Mouse (Mus musculus): ENCODE measurements around the gene Gm28038. TPM values are rescaled to one million over a fixed set of nuclear protein-coding genes. Genes with fewer than 3 reads are reported as not detected.

Gene Gm28038
- polyA plus RNA-seq, 1 experiment from 2014 or later, result not detected

DNA sequence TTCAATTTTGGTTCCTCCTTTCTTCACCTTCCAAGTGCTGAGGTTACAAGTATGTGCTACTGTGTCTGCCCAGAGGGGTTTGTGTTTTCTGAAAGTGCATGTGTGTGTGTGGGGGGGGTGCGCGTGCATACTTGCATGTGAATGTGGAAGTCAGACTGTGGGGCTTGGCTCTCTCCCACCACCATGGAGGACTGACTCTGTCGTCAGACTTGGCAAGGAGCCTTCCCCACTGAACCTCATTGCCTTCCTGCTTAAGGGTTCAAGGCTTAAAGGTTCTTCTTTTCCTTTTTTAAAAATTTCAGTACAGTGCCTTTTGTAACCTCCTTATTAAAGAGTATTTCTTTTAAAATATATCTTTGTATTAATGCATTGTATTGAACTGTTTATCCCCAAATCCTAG is 47.9 kb downstream of the Gm28038 start:
- H3K4me3 ChIP-seq (replicated peaks), result no peak overlapping the region
- H3K9me3 ChIP-seq (replicated peaks), result no peaks in the 10 kb centered on the region
- H3K9ac ChIP-seq, result no peak overlapping the region
- no peak overlapping the region for H3K4me2 ChIP-seq
- H3K27ac ChIP-seq, result no peak overlapping the region
- H3K36me3 ChIP-seq, result peaks cover 98% of the 10 kb centered on the region
- ATAC-seq (ENCODE audit: low read depth), result no peak
- H3K4me1 ChIP-seq (replicated peaks), result no peaks in the 10 kb centered on the region
- no peak for DNase-seq
- no peaks in the 10 kb centered on the region for H3K27me3 ChIP-seq
- WGBS (ENCODE audit: insufficient replicate concordance), result 90% methylated on average over 3 of the region's 3 CpGs

DNA sequence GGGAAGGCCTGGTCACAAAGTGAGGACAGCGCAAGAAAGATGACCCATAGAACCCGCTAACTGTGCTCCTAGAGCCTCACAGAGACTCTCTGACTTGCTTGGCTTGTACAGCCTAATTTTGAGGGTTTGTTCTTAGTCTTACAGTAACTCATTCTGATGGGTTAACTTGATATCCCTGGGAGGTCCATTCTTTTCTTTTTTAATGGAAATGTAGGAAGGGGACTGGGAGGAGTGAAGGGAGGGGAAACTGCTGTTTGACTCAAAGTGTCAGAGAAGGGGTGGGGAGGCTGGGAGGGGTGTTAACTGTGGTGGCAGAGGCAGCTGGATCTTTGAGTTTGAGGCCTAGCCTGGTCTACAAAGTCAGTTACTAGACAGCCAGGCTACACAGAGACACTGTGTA is 54.5 kb downstream of the Gm28038 start:
- Histone ChIP-seq H3K27me3 (no peaks in the 10 kb centered on the region), H3K4me3 (replicated peaks) (no peak overlapping the region), H3K4me1 (replicated peaks) (no peaks in the 10 kb centered on the region), H3K4me2 (no peak overlapping the region), H3K27ac (no peak overlapping the region), H3K9ac (no peak overlapping the region), H3K9me3 (replicated peaks) (no peaks in the 10 kb centered on the region), H3K36me3 (peaks cover 98% of the 10 kb centered on the region)
- 93% methylated on average over 2 of the region's 2 CpGs for WGBS (ENCODE audit: insufficient replicate concordance)
- DNase-seq (no peak), ATAC-seq (ENCODE audit: low read depth) (no peak)

DNA sequence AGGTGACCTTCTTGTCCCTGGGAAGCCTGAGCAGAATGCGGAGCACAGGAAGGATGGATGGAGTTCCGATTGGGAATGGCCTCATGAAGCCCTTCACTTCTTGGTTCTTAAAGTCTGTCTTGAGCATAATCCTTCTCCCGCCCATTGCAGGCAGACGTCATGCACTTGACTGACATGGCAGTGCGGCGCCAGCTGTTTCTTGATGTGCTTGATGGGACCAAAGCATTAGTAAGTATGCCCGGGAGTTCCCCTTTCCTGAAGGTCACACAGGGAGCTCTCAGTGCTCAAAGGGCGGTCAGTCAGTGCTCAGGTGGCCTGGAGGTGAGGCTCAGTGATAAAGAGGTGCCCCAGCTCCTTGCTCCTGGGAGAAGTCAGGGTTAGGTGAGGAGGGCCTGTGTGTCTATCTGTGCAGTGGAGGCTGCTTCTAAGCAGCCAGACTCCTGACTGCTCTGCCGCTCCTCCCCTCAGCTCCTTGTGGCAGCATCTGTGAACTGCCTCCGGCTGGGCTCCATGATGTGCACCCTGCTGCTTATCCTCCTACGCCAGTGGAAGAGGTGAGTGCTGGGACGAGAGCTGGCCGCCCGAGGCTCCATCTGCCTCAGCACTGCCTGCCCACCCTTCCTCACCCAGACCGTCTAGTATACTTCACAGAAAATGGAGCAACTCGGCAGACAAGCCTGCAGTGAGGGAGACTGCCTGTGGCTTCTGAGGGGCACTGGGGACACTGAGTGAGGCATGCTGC is 55.5 kb downstream of the Gm28038 start:
- no peak overlapping the region for H3K4me3 ChIP-seq (replicated peaks)
- no peaks in the 10 kb centered on the region for H3K4me1 ChIP-seq (replicated peaks)
- no peaks in the 10 kb centered on the region for H3K9me3 ChIP-seq (replicated peaks)
- no peak for ATAC-seq (ENCODE audit: low read depth)
- H3K4me2 ChIP-seq, result no peak overlapping the region
- H3K9ac ChIP-seq, result no peak overlapping the region
- H3K36me3 ChIP-seq, result peaks cover 98% of the 10 kb centered on the region
- H3K27ac ChIP-seq, result no peak overlapping the region
- no peaks in the 10 kb centered on the region for H3K27me3 ChIP-seq
- DNase-seq, result no peak
- 82% methylated on average over 16 of the region's 16 CpGs for WGBS (ENCODE audit: insufficient replicate concordance)

GRCm38 (mm10) chr2:30337179-30337578 is 56.3 kb downstream of the Gm28038 start:
- H3K9ac ChIP-seq, result no peak overlapping the region
- H3K36me3 ChIP-seq, result peaks cover 98% of the 10 kb centered on the region
- no peaks in the 10 kb centered on the region for H3K4me1 ChIP-seq (replicated peaks)
- H3K27ac ChIP-seq, result no peak overlapping the region
- WGBS (ENCODE audit: insufficient replicate concordance), result 86% methylated on average over 12 of the region's 12 CpGs
- H3K4me2 ChIP-seq, result no peak overlapping the region
- DNase-seq (no peak), ATAC-seq (ENCODE audit: low read depth) (no peak)
- H3K27me3 ChIP-seq, result no peaks in the 10 kb centered on the region
- H3K4me3 ChIP-seq (replicated peaks), result no peak overlapping the region
- no peaks in the 10 kb centered on the region for H3K9me3 ChIP-seq (replicated peaks)

DNA sequence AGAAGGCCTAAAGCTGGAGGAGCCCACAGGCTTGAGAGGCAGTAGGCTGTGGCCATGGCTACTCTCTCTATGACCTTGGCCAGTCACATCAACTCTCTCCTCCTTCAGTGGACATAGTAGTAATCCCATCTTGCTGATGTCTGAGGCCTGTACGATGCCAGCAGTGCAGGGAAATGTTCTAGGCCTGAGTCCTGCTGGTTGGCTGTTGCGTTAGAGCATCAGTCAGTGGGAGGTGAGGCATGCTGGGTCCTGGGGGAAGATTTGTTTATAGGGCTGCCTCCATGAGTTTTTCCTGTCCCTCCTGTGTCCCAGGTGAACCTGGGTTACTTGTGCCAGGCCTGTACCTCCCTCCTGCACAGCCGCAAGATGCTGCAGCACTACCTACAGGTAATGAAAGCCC is 61.2 kb downstream of the Gm28038 start:
- H3K27me3 ChIP-seq, result no peaks in the 10 kb centered on the region
- no peak overlapping the region for H3K9ac ChIP-seq
- WGBS (ENCODE audit: insufficient replicate concordance), result 86% methylated on average over 3 of the region's 3 CpGs
- no peak overlapping the region for H3K27ac ChIP-seq
- H3K4me2 ChIP-seq, result no peak overlapping the region
- no peaks in the 10 kb centered on the region for H3K9me3 ChIP-seq (replicated peaks)
- no peak overlapping the region for H3K4me3 ChIP-seq (replicated peaks)
- peaks cover 96% of the 10 kb centered on the region for H3K36me3 ChIP-seq
- ATAC-seq (ENCODE audit: low read depth) (no peak), DNase-seq (no peak)
- H3K4me1 ChIP-seq (replicated peaks), result no peaks in the 10 kb centered on the region

GRCm38 (mm10) chr2:30342544-30342943 is 61.7 kb downstream of the Gm28038 start:
- no peak overlapping the region for H3K4me2 ChIP-seq
- DNase-seq, result no peak
- H3K27me3 ChIP-seq, result no peaks in the 10 kb centered on the region
- 88% methylated on average over 7 of the region's 7 CpGs for WGBS (ENCODE audit: insufficient replicate concordance)
- H3K9ac ChIP-seq, result no peak overlapping the region
- no peaks in the 10 kb centered on the region for H3K9me3 ChIP-seq (replicated peaks)
- no peaks in the 10 kb centered on the region for H3K4me1 ChIP-seq (replicated peaks)
- H3K4me3 ChIP-seq (replicated peaks), result no peak overlapping the region
- ATAC-seq (ENCODE audit: low read depth), result no peak
- no peak overlapping the region for H3K27ac ChIP-seq
- H3K36me3 ChIP-seq, result peaks cover 91% of the 10 kb centered on the region

DNA sequence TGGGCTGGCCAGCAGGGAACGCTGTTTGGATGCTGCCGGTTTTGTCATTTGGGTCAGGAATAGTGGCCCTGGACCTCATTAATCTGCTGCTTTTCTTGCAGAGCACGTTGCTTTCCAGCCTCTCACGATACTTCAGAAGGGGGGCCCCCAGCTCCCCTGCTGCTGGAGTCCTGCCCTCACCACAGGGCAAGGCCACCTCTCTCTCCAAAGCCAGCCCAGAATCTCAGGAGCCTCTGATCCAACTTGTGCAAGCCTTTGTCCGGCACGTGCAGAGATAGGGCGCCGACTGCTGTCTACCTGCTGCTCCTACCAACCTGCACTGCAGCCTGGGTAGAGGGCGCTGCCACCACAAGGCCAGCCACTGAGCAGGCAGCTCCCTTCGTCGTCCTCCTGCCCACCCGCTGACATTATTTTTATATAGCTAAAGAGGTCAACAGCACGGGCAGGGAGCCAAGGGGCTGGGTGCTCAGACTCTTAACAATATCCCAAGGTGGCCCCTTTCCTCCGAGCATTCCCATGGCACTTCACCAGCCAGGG is 62.8 kb downstream of the Gm28038 start:
- Histone ChIP-seq H3K36me3 (peaks cover 80% of the 10 kb centered on the region), H3K27me3 (no peaks in the 10 kb centered on the region), H3K4me1 (replicated peaks) (no peaks in the 10 kb centered on the region), H3K27ac (no peak overlapping the region), H3K4me2 (no peak overlapping the region), H3K9ac (no peak overlapping the region), H3K9me3 (replicated peaks) (no peaks in the 10 kb centered on the region), H3K4me3 (replicated peaks) (no peak overlapping the region)
- ATAC-seq (ENCODE audit: low read depth), result no peak
- DNase-seq, result no peak
- 80% methylated on average over 14 of the region's 14 CpGs for WGBS (ENCODE audit: insufficient replicate concordance)

- no peaks in the 10 kb centered on the region for H3K27me3 ChIP-seq
- ATAC-seq (ENCODE audit: low read depth), result no peak
- H3K36me3 ChIP-seq, result peaks cover 75% of the 10 kb centered on the region
These were observed 65.3 kb downstream of the Gm28038 start for GRCm38 (mm10) chr2:30345971-30346676.

DNA sequence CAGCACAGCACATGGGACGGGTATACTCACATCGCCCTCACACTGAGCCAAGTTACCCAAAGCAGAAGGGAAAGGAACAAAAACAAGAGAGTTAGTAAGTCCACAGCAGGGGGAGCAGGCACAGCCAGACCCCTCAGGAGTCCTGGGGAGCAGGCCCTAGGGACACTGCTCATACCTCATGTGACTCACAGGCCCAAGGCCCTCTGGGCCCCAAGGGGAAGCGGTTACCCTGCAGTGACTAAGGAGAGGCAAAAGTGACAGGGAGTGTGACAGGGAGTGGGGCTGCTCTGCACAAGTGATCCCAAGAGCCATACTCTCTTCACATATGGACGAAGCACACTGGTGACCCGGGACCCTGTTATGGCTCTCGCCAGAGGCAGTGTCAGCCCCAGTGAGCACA is 68.4 kb downstream of the Gm28038 start:
- no peaks in the 10 kb centered on the region for H3K27me3 ChIP-seq
- 81% methylated on average over 6 of the region's 6 CpGs for WGBS (ENCODE audit: insufficient replicate concordance)
- no peak overlapping the region for H3K4me2 ChIP-seq
- no peak overlapping the region for H3K9ac ChIP-seq
- no peaks in the 10 kb centered on the region for H3K4me1 ChIP-seq (replicated peaks)
- no peak overlapping the region for H3K27ac ChIP-seq
- no peaks in the 10 kb centered on the region for H3K9me3 ChIP-seq (replicated peaks)
- DNase-seq, result no peak
- H3K36me3 ChIP-seq, result peaks cover 55% of the 10 kb centered on the region
- ATAC-seq (ENCODE audit: low read depth), result no peak
- no peak overlapping the region for H3K4me3 ChIP-seq (replicated peaks)

More at GRCm38 (mm10) chr2:30345971-30346676, 65.3 kb downstream of the Gm28038 start:
- H3K4me1 ChIP-seq (replicated peaks), result no peaks in the 10 kb centered on the region
- no peaks in the 10 kb centered on the region for H3K9me3 ChIP-seq (replicated peaks)
- no peak overlapping the region for H3K4me3 ChIP-seq (replicated peaks)
- no peak for DNase-seq
- WGBS (ENCODE audit: insufficient replicate concordance), result 78% methylated on average over 7 of the region's 7 CpGs
- H3K27ac ChIP-seq, result no peak overlapping the region
- no peak overlapping the region for H3K9ac ChIP-seq
- H3K4me2 ChIP-seq, result no peak overlapping the region

Data from liver, embryonic 13.5 days (tissue).